Mouse (Mus musculus): ENCODE measurements around the gene Gm13275.
A peak's percentile ranks its signal among the peaks of the same experiment; 100 is the strongest.
"Not testable (repeated sequence)": the region's sequence is repeated elsewhere in the genome, so short reads cannot be mapped to it uniquely, and the experiment has no call there.

The Gm13275 gene

GRCm38 (mm10) chr4:88793936-88794675 is at the start of gene Gm13275:
TSS of gene Gm13275 (plus strand) at chr4:88794487.
- not testable (repeated sequence) for DNase-seq (ENCODE audit: low read depth, low spot score)

- DNase-seq (ENCODE audit: low read depth, low spot score): no peak
These were observed 44.4 kb upstream of the Gm13275 start for GRCm38 (mm10) chr4:88749926-88750325.

GRCm38 (mm10) chr4:88754818-88755340 is 39.4 kb upstream of the Gm13275 start, which contains the start of gene Gm13271:
TSS of gene Gm13271 (plus strand) at chr4:88754868.
- not testable (repeated sequence) for DNase-seq (ENCODE audit: low read depth, low spot score)

- DNase-seq (ENCODE audit: low read depth, low spot score): not testable (repeated sequence)
These were observed 37.4 kb upstream of the Gm13275 start for GRCm38 (mm10) chr4:88756581-88757513.

- DNase-seq (ENCODE audit: low read depth, low spot score): not testable (repeated sequence)
These were observed 36.7 kb upstream of the Gm13275 start for GRCm38 (mm10) chr4:88757628-88758031.

GRCm38 (mm10) chr4:88758751-88759150 is 35.5 kb upstream of the Gm13275 start:
- not testable (repeated sequence) for DNase-seq (ENCODE audit: low read depth, low spot score)

- peak; percentile 21 for DNase-seq (ENCODE audit: low read depth, low spot score)
These were observed 34.5 kb upstream of the Gm13275 start, which contains the start of gene Gm13283 for GRCm38 (mm10) chr4:88759610-88760268. TSS of gene Gm13283 (plus strand) at chr4:88760119.

GRCm38 (mm10) chr4:88760431-88760830 is 33.9 kb upstream of the Gm13275 start:
- not testable (repeated sequence) for DNase-seq (ENCODE audit: low read depth, low spot score)

- DNase-seq (ENCODE audit: low read depth, low spot score): not testable (repeated sequence)
These were observed 32.5 kb upstream of the Gm13275 start for GRCm38 (mm10) chr4:88761776-88762175.

- DNase-seq (ENCODE audit: low read depth, low spot score): not testable (repeated sequence)
These were observed 31.9 kb upstream of the Gm13275 start for GRCm38 (mm10) chr4:88762341-88762740.

GRCm38 (mm10) chr4:88763384-88764018 is 30.8 kb upstream of the Gm13275 start:
- DNase-seq (ENCODE audit: low read depth, low spot score): not testable (repeated sequence)

- not testable (repeated sequence) for DNase-seq (ENCODE audit: low read depth, low spot score)
These were observed 20.8 kb upstream of the Gm13275 start, which contains the start of gene Gm13290 for GRCm38 (mm10) chr4:88773534-88773933. TSS of gene Gm13290 (plus strand) at chr4:88773834.

- DNase-seq (ENCODE audit: low read depth, low spot score): not testable (repeated sequence)
These were observed 17.7 kb upstream of the Gm13275 start, which contains the start of gene Gm13289 for GRCm38 (mm10) chr4:88776622-88777021. TSS of gene Gm13289 (plus strand) at chr4:88776922.

- not testable (repeated sequence) for DNase-seq (ENCODE audit: low read depth, low spot score)
These were observed 14.7 kb upstream of the Gm13275 start, which contains the start of gene Gm13272 for GRCm38 (mm10) chr4:88779550-88779949. TSS of gene Gm13272 (plus strand) at chr4:88779850.

- DNase-seq (ENCODE audit: low read depth, low spot score): not testable (repeated sequence)
These were observed 14.0 kb upstream of the Gm13275 start for GRCm38 (mm10) chr4:88780320-88780719.

GRCm38 (mm10) chr4:88781831-88782230 is 12.5 kb upstream of the Gm13275 start, which contains the start of gene Ifnz:
TSS of gene Ifnz (plus strand) at chr4:88782131.
- not testable (repeated sequence) for DNase-seq (ENCODE audit: low read depth, low spot score)

GRCm38 (mm10) chr4:88782335-88782734 is 12.0 kb upstream of the Gm13275 start:
- DNase-seq (ENCODE audit: low read depth, low spot score): not testable (repeated sequence)

- not testable (repeated sequence) for DNase-seq (ENCODE audit: low read depth, low spot score)
These were observed 8.9 kb upstream of the Gm13275 start, which contains the start of gene Gm13276 for GRCm38 (mm10) chr4:88785409-88785808. TSS of gene Gm13276 (plus strand) at chr4:88785709.

GRCm38 (mm10) chr4:88788402-88788801 is 5.9 kb upstream of the Gm13275 start, which contains the start of gene Gm13277:
TSS of gene Gm13277 (plus strand) at chr4:88788632.
- not testable (repeated sequence) for DNase-seq (ENCODE audit: low read depth, low spot score)

- not testable (repeated sequence) for DNase-seq (ENCODE audit: low read depth, low spot score)
These were observed 3.0 kb upstream of the Gm13275 start, which contains the start of gene Gm13278 for GRCm38 (mm10) chr4:88791250-88791649. TSS of gene Gm13278 (plus strand) at chr4:88791550.

Measured in ES-CJ7 (cell line).